Mouse (Mus musculus): Measurements from ENCODE around the gene Apol7e. TPM values are rescaled to one million over a fixed set of nuclear protein-coding genes. Genes with fewer than 3 reads are reported as not detected.

Apol7e gene
- polyA plus RNA-seq (2017; shearing (Covaris generic)): 81.3 TPM

DNA sequence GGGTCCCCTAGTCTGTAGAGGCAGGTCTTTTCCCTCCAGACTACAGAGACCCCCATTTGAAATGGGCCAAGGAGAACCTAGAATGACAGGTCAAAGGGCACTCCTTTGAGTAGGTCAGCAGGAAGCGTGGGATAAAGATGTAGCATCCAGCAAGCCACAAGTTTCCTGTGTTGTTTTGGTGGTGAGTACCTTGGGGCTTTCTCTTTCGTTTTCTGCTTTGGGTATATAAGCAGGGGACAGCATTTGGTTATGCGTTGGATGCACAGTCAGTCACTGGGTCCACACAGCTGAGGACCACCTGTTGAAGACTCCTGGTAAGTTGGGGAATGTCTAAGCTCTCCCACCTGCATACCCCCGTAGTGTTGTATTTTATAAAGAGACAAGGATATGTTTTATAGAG is at the start of gene Apol7e:
TSS of gene Apol7e (plus strand) at position 202 of the 400 bp plus-strand sequence.

DNA sequence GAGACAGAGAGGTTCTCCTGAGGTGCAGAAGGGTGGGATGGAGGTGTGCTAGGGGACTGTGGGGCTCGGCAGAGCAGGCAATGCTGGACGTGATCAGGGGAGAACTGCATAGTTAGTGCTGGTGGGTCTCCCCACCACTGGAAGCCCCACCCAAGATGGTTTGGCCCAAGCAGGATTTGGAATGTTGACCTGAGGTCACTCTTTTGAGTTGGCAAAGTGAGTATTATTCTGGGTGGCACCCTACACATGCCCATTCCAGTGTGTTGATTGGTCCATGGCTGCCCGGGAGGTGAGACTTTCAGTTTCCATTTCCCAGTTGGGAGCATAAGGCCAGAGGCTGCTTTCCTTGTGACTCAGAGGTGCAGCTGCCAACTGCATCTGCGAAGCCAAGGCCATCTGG is 30.1 kb downstream of the Apol7e start, which contains the start of gene Apol9b:
TSS of gene Apol9b (plus strand) at position 301 of the 400 bp plus-strand sequence.

DNA sequence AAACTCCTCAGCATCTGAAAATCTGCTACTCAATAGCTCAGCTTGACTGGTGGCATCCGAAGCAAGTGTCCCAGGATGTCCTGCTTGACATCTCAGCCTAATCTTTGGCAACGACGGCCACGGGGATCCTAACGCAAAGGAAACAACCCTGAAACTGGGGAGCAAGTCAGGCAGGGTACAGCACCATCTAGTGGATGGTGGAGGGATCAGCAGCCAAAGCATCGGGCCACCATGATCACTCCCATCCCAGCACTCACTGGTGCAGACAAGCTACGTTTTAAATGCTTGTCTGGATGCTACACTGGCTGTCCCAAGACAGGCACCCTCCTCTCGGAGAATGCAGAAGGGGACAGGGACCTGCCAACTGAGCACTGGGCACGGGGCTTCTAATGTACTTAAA is 58.2 kb downstream of the Apol7e start, which contains the start of gene Apol8:
TSS of gene Apol8 (minus strand) at position 156 of the 400 bp plus-strand sequence.

Other genes with a start within 250 kb of the Apol7e start
- not detected for gene Apol10a, start 221.8 kb upstream of the Apol7e start, polyA plus RNA-seq (2017; shearing (Covaris generic))
- gene Apol11a, start 190.6 kb upstream of the Apol7e start, polyA plus RNA-seq (2017; shearing (Covaris generic)): not detected
- gene Apol7c, start 165.5 kb upstream of the Apol7e start, polyA plus RNA-seq (2017; shearing (Covaris generic)): 0.43 TPM
- gene 1700025B11Rik, start 137.0 kb upstream of the Apol7e start, polyA plus RNA-seq (2017; shearing (Covaris generic)): not detected
- gene Apol10b, start 102.7 kb upstream of the Apol7e start, polyA plus RNA-seq (2017; shearing (Covaris generic)): 7.4 TPM
- not detected for gene Gm36245, start 99.6 kb upstream of the Apol7e start, polyA plus RNA-seq (2017; shearing (Covaris generic))
- gene Apol11b, start 55.6 kb upstream of the Apol7e start, polyA plus RNA-seq (2017; shearing (Covaris generic)): 2.6 TPM
- 23.4 TPM for gene Apol9b, start 30.2 kb downstream of the Apol7e start, polyA plus RNA-seq (2017; shearing (Covaris generic))
- gene Apol8, start 58.1 kb downstream of the Apol7e start, polyA plus RNA-seq (2017; shearing (Covaris generic)): 0.11 TPM
- 393 TPM for gene Myh9, start 143.3 kb downstream of the Apol7e start, polyA plus RNA-seq (2017; shearing (Covaris generic))
- 234 TPM for gene Txn2, start 230.1 kb downstream of the Apol7e start, polyA plus RNA-seq (2017; shearing (Covaris generic))

Data from inflammation-experienced regulatory T-cells, adult 16 weeks (primary cell).